Mouse (Mus musculus) ovary, postnatal 14 days (tissue): ENCODE results near the gene Fitm1.
A peak's percentile ranks its signal among the peaks of the same experiment; 100 is the strongest.

Experiments
- DNase-seq: peaks from one replicate; pipeline ENCODE4 v3.0.0; 2022; ENCODE audit warnings: low spot score

The Fitm1 gene

DNA sequence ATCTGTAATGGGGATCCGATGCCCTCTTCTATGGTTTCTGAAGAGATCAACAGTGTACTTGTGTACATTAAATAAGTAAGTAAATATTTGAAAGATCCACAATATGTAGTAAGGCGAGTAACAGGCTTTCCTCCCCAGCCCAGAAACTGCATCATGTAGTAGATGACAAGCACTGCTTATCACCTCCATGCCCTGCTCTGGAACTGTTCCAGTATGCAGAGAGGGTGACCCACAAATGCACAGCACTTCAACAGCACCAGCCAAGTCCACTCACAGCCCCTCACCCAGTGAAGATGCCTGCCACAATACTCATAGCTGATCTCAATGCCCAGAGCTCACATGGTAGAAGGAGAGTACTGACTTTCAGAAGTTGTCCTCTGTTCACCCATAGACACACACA lies 4.8 kb upstream of the Fitm1 start:
- no peak for DNase-seq

GRCm38 (mm10) chr14:55571760-55572159 lies 3.7 kb upstream of the Fitm1 start:
- no peak for DNase-seq

GRCm38 (mm10) chr14:55575711-55576110 lies 294 bp downstream of the Fitm1 start:
- DNase-seq: no peak

DNA sequence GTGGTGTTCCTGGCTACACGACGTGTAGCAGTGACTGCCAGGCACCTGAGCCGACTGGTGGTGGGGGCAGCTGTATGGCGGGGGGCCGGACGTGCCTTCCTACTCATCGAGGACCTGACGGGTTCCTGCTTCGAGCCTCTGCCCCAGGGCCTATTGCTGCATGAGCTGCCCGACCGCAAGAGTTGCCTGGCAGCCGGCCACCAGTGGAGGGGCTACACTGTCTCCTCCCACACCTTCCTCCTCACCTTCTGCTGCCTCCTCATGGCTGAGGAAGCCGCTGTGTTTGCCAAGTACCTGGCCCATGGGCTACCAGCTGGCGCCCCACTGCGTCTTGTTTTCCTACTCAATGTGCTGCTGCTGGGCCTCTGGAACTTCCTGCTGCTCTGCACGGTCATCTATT lies 959 bp downstream of the Fitm1 start:
- no peak for DNase-seq

DNA sequence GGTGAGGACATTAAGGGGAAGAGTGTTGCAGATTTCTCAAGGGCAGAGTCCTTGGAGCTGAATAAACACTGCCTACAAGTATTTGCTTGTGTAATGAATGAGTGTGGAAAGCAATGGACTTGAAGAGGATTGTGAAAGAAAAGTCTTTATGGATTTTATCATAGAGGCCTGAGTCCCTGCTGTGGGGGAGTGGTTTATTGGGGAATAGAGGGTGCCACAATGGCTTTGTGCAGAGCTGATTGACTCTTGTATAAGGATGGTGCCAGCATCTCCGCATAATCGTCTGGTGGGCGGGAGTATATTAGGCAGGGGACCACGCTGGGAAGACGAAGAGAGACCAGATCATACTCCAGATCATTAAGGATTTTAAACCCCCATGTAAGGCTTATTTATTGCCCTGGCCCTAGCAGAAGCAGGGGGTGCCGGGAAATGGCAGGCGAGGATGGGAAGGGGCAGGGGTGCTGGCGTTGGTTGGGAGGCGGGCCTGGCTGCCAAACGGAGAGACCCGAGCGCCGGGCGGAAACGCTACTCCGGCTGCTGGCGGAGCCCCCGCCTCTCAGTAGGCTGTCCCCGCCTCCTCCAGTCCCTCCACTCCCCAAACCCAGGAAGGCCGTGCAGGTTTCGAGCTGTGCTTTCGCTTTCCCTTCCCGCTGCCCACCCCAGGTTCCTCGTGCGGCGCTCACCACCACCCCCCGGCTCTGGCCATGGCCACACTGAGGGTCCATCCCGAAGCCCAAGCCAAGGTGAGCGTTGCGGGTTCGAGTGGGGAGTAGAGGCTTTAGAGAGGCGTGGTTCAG lies 2.7 kb downstream of the Fitm1 start, which contains the start of gene Psme1:
Gene Psme1 (plus strand): TSS at position 253 of the 797 bp plus-strand sequence.
- peak; percentile 76 for DNase-seq

DNA sequence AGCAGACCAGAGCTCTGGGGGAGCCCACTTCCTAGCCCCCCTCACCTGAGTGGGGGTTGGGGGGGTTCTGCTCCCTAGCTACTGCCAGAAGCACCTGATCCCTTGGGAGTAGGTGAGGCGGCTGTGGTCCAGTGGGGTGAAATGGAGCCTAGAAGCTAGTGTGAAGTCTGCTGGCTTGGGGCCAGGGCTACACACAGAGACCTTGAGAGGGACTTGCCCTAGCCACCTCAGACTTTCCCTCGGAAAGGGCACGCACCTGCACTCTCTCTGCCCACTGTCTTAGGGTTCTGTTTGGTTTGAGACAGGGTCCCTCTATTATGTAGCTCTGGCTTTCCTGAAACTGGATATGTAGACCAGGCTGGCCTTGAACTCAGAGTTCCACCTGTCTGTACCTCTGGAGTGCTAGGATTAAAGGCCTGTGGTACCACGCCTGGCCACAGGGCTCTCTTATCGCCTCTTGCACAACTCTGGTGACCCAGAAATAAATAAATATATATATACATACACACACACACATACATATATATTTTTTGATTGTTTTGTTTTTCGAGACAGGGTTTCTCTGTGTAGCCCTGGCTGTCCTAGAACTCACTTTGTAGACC lies 3.4 kb downstream of the Fitm1 start:
- DNase-seq: no peak

- DNase-seq: no peak
Measured at GRCm38 (mm10) chr14:55579511-55580496, 4.4 kb downstream of the Fitm1 start.

DNA sequence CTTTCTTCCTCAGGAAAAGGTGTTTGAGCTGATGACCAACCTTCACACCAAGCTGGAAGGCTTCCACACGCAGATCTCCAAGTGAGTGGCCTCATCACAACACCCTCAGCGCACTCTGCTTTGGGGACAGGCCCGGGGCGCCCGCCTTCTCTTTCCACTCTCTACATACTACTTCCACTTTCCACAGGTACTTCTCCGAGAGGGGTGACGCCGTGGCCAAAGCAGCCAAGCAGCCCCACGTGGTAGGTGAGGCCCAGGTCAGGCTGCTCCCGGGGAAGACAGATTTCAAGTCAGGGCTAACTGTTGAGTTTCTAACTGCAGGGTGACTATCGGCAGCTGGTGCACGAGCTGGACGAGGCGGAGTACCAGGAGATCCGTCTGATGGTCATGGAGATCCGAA lies 5.3 kb downstream of the Fitm1 start:
- DNase-seq: no peak

DNA sequence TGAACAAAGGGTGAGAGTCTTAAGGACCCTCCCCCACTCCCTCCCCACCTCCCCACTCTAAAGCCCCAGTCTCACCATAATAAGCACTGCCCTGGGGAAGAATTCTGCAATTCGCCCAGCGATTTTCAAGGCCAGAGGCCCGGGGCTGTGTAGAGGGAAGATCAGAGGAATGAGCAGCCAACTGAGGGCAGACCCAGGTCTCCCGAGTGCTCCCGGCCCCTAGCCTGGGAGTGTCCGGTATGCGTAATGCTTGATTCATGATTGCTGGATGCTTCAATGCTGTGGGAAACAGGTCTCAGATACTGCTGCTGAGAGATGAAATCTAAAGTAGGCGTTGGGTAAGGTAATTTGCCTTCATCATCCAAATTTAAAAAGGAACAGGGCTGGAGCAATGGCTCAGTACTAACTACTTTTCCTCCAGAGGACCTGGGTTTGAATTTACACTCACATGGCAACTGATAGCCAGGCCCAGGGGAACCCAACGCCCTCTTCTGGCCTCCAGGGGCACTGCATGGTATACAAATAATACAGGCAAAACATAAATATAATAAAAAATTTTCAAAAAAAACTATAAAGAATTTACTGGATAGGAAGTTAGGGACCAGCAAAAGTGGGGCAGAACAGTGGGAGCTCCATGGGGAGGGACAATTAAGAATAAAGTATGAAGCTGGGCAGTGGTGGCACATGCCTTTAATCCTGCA lies 6.7 kb downstream of the Fitm1 start:
- no peak for DNase-seq

- no peak for DNase-seq
Measured at GRCm38 (mm10) chr14:55584303-55584701, 8.9 kb downstream of the Fitm1 start.

GRCm38 (mm10) chr14:55584702-55585565 lies 9.5 kb downstream of the Fitm1 start, which contains the start of gene Emc9:
TSS of gene Emc9 (minus strand) at chr14:55585302.
- peak; percentile 52 for DNase-seq

DNA sequence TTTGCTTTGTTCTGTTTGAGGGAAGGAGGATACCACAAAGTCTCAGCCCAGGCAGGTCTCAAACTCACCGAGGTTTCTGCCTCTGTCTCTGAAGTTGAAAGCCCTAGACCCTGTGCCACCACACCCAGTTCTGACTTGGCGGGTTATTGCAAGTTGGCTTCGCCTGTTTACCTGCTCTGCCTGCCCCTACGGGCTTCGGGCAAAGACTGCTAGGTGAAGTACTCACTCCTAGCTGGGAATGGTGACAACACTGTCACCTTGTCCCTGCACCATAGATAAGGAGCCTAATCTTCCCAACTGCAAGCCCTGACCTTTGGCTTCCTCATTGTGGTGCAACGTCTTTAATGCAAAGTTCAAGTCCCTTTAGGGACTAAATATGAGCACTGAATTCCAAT lies 10.1 kb downstream of the Fitm1 start:
- no peak for DNase-seq

DNA sequence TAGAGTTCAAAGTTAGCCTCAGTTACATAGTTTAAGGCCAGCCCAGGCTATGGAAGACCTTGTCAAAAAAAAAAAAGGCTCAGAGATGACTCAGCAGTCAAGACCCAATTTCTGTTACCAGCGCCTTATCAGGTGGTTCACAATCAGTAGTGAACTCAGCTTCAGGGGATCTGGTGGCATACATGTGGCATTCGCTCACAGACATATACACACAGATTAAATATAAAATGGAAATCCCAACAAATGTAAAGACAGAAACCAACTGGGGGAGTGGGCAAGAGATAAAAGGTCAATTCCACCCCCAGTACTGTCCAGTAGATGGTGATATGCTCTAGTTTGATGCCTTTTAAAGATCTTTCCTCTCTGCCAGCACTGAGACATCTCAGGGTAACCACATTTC lies 10.7 kb downstream of the Fitm1 start:
- no peak for DNase-seq

DNA sequence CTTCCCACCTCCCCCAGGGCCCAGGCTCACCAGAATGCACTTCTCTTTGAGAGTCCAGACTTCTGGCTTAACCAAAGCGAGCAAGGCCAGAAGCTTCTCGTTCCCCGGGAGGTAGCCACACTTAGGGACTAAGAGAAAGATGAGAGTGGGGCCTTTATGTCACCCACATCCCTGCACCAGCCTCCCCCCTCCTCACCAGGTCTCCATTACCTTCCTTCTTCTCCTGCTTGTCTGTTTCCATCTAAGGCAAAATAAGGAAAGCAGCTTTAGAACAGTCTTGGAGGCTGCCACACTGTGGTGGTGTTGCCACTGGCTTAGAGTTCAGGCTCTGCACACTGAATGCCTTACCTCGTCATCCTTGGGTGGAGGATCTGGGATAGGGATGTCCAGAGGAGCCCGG lies 13.9 kb downstream of the Fitm1 start:
- DNase-seq: no peak

- DNase-seq: no peak
Measured at GRCm38 (mm10) chr14:55589771-55590448, 14.5 kb downstream of the Fitm1 start.

DNA sequence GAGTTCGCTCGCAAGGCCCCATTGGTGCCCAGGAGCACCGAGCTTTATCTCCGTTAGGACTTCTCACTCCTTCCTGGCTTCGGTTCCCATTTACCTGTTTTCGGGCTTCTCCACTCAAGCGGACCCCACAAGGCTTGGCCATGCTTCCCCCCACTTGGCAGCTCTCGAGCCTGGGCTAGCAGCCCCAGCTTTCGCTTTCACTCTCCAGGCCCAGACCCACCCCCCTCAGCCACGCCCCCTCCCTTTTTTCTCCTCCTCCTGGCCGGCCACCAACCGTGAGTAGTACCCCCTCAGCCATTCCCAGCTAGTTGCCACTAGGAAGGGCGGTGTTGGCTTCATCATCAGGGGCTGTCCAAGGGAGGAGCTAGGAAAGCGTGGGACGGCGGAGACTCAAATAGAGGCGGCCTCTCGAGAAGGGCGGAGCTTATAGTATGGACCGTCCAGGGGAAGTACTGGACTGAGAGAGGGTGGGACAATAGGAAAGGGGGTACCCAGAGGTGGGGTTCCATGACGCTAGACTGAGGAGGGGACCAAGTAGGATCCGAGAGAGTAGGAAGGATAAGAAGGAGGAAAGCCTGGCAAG lies 15.4 kb downstream of the Fitm1 start, which contains the start of gene Psme2:
Gene Psme2 (minus strand): TSS at position 366 of the 583 bp plus-strand sequence.
- DNase-seq: peak; percentile 82

GRCm38 (mm10) chr14:55591331-55591891 lies 16.0 kb downstream of the Fitm1 start, which contains the start of gene Rnf31:
TSS of gene Rnf31 (plus strand) at chr14:55591708.
- DNase-seq: peak; percentile 85

GRCm38 (mm10) chr14:55592226-55592625 lies 16.8 kb downstream of the Fitm1 start:
- no peak for DNase-seq

DNA sequence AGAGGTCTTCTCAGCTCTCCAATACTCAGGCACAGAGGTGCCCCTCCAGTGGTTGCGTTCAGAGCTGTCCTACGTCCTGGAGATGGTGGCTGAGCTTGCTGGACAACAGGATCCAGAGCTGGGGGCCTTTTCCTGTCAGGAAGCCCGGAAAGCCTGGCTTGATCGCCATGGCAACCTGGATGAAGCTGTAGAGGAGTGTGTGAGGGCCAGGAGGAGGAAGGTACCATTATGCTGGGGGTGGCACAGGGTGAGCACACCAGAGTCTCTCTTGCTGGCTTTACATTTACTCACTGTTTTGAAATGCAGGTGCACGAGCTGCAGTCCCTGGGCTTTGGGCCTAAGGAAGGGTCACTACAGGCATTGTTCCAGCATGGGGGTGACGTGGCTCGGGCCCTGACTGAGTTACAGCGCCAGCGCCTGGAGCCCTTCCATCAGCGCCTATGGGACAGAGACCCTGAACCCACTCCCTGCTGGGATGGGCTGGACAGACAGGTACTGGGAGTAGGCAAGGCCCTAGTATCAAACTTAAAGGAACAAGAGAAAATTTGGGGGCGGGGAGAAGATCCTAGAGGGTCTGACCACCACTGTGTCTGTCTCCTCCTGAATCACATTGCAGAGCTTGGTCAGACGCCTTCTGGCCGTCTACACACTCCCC lies 20.7 kb downstream of the Fitm1 start:
- no peak for DNase-seq
